Mouse (Mus musculus) limb, embryonic 14.5 days (tissue): ENCODE measurements at regions not wholly inside any gene's neighbourhood (a gene's known extent, or its start where the extent isn't known, plus 50 kb on each side); places are given as distances from the start of the nearest gene placed in this dataset.

Source experiments
- ATAC-seq: fragments of 200-750 bp; cut with Nextera tagmentation; 2 replicates; pipeline ENCODE4 v1.8.0; 2017; ENCODE audit warnings: low read depth, moderate number of reproducible peaks, moderate TSS enrichment; ENCODE audit not compliant: low FRiP score
- DNase-seq: peaks from one replicate; pipeline ENCODE4 v3.0.0-alpha.2; 2015; ENCODE audit warnings: low spot score
- H3K27ac ChIP-seq: fragments of 300-500 bp; sonication (generic); replicated peaks from 2 replicates; pipeline ENCODE4 v1.5.1; 2014; ENCODE audit warnings: low read depth, mild to moderate bottlenecking, low read length, moderate library complexity, mixed read lengths
- H3K27me3 ChIP-seq: fragments of 300-500 bp; sonication (generic); 2 replicates; pipeline ENCODE4 v1.6.1; 2014; ENCODE audit warnings: low read length, mixed read lengths; ENCODE audit not compliant: control insufficient read depth, insufficient read depth
- H3K36me3 ChIP-seq: fragments of 300-500 bp; sonication (generic); 2 replicates; pipeline ENCODE4 v1.6.1; 2014; ENCODE audit warnings: mild to moderate bottlenecking, low read length, moderate library complexity, mixed read lengths; ENCODE audit not compliant: control insufficient read depth, insufficient read depth
- H3K4me1 ChIP-seq: fragments of 300-500 bp; sonication (generic); 2 replicates; pipeline ENCODE4 v1.6.1; 2014; ENCODE audit warnings: antibody characterized with exemption, low read length, mixed read lengths; ENCODE audit not compliant: control insufficient read depth, insufficient read depth
- H3K4me2 ChIP-seq: fragments of 300-500 bp; sonication (generic); replicated peaks from 2 replicates; pipeline ENCODE4 v1.6.1; 2014; ENCODE audit warnings: low read depth, mild to moderate bottlenecking, low read length, moderate library complexity; ENCODE audit not compliant: severe bottlenecking
- H3K4me3 ChIP-seq: fragments of 300-500 bp; sonication (generic); replicated peaks from 2 replicates; pipeline ENCODE4 v1.5.1; 2014; ENCODE audit warnings: low read length
- H3K9ac ChIP-seq: fragments of 300-500 bp; sonication (generic); 2 replicates; pipeline ENCODE4 v1.6.1; 2014; ENCODE audit warnings: mild to moderate bottlenecking, low read depth, low read length, moderate library complexity; ENCODE audit not compliant: severe bottlenecking
- H3K9me3 ChIP-seq: fragments of 300-500 bp; sonication (generic); 2 replicates; pipeline ENCODE4 v1.6.1; 2016; ENCODE audit warnings: low read length; ENCODE audit not compliant: control insufficient read depth
- POLR2A ChIP-seq: fragments of 200-500 bp; IDR thresholded peaks from 2 replicates; pipeline ENCODE4 v1.8.0; 2012; ENCODE audit warnings: inconsistent platforms, mild to moderate bottlenecking, moderate library complexity, borderline replicate concordance; ENCODE audit not compliant: insufficient read depth, insufficient read length; ENCODE audit errors: extremely low read depth
- WGBS: fragments of 180-500 bp; shearing (Covaris S2); extraction: QIAGEN DNeasy Blood & Tissue Kit; methylation state at CpG from one replicate; pipeline ENCODE4 v1.1.7; 2014; 5-methylcytosine and 5-hydroxymethylcytosine counted together

DNA sequence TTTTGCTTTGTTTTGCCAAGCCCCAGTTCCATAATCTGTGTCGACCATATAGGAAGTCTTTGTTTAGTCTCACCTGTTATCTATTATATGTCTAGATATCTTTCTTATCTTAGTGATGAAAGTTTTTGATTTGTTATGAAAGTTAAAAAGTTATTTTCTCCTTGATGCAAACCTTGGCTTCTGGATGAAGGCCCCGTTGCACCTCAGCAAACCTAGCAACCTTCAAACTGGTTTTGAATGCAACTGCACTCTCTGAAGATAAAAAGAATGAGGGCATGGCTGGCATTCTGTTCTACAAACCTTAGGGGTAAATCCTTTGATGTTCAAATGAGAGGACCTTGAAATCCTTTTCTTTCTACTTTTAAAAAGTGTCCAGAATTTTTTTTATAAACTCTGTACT is 837.0 kb upstream of the Ppp6c start:
- no peak overlapping the region for H3K4me2 ChIP-seq
- H3K27ac ChIP-seq = no peak overlapping the region
- H3K36me3 ChIP-seq = no peaks in the 10 kb centered on the region
- TF ChIP-seq POLR2A = no peak
- ATAC-seq (no peak), DNase-seq (no peak)
- H3K27me3 ChIP-seq = no peaks in the 10 kb centered on the region
- no peak overlapping the region for H3K9ac ChIP-seq
- H3K4me3 ChIP-seq = no peak overlapping the region
- H3K4me1 ChIP-seq = no peaks in the 10 kb centered on the region
- 79% methylated on average over 2 of the region's 2 CpGs for WGBS
- H3K9me3 ChIP-seq = no peaks in the 10 kb centered on the region

- Histone ChIP-seq H3K4me2 (no peak overlapping the region), H3K4me1 (no peaks in the 10 kb centered on the region), H3K36me3 (no peaks in the 10 kb centered on the region), H3K27me3 (no peaks in the 10 kb centered on the region), H3K9ac (no peak overlapping the region), H3K4me3 (no peak overlapping the region), H3K9me3 (no peaks in the 10 kb centered on the region), H3K27ac (no peak overlapping the region)
- TF ChIP-seq POLR2A = no peak
- DNase-seq (peak; percentile 19), ATAC-seq (0 out of 2 replicates have a peak, but pooled peaks have one; percentile 37)
These were observed 827.3 kb upstream of the Ppp6c start for GRCm38 (mm10) chr2:40053528-40053927.
